Comparison of ENCODE assay signal across 12 mouse cellular contexts in the genomic region with DNA sequence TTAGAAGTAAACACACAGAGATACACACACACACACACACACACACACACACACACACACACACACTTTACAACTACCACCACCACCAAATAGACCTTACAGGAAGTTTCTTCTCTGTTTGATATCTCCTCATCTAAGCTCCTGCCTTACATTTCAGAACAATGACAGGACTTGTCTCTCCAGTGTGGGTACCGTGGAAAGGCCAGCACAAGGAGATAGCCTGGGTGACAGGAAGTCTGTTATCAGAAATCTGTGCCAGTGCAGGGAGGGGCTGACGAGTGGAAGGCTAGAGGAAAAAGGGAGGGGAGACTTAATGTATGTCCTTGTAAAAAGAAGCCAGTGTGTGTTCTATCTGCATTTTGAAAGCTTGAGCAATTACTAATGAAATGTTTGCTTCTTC.
A peak's percentile ranks its signal among the peaks of the same experiment; 100 is the strongest.
DNase-seq lines count a peak whose midpoint lies in the region; ATAC-seq and TF ChIP-seq lines count a peak whose summit lies in the region.
"Had no signal": no experiment of that assay in that cellular context is flagged by ENCODE, and none has a peak within 500 bp of the region (broad histone marks: within the 10 kb centered on the region; RNA-seq: fewer than 3 reads in every experiment).

No protein-coding gene starts in this region.

- H3K4me1 ChIP-seq in intestine, embryonic 14.5 days (replicated peaks; ENCODE audit: control insufficient read depth, insufficient read depth, low read length): 0 out of 2 replicates have a peak, but pooled peaks cover 7% of the 10 kb centered on the region
- H3K4me1 ChIP-seq in intestine, postnatal 0 days (replicated peaks; ENCODE audit: control insufficient read depth, insufficient read depth, low read length): 0 out of 2 replicates have a peak, but pooled peaks cover 2% of the 10 kb centered on the region
- H3K4me1 ChIP-seq in intestine, embryonic 16.5 days (ENCODE audit: control insufficient read depth, insufficient read depth, low read length): peaks cover 3% of the 10 kb centered on the region; the same call in 1 of the 2 replicates
- H3K4me1 ChIP-seq in midbrain, embryonic 14.5 days (ENCODE audit: control insufficient read depth, insufficient read depth, low read length): peaks cover 6% of the 10 kb centered on the region
- H3K4me1 ChIP-seq: heart, embryonic 10.5 days had no signal

- no peak overlapping the region for H3K4me3 ChIP-seq in intestine, embryonic 14.5 days (ENCODE audit: low read depth, low read length)
- no peak overlapping the region for H3K4me3 ChIP-seq in intestine, postnatal 0 days (ENCODE audit: low read depth, low read length)
- no peak overlapping the region for H3K4me3 ChIP-seq in intestine, embryonic 16.5 days (ENCODE audit: low read length)
- H3K4me3 ChIP-seq in midbrain, embryonic 14.5 days (replicated peaks; ENCODE audit: low read depth, low read length): no peak overlapping the region
- H3K4me3 ChIP-seq: erythroblast, embryonic 14.5 days; heart, embryonic 10.5 days had no signal

- no peak overlapping the region for H3K4me2 ChIP-seq in intestine, embryonic 14.5 days (ENCODE audit: low read length)
- H3K4me2 ChIP-seq in intestine, postnatal 0 days (replicated peaks; ENCODE audit: low read depth): no peak overlapping the region
- no peak overlapping the region for H3K4me2 ChIP-seq in intestine, embryonic 16.5 days (ENCODE audit: low read depth, low read length)
- no peak overlapping the region for H3K4me2 ChIP-seq in midbrain, embryonic 14.5 days (ENCODE audit: low read length)

- no peak overlapping the region for H3K9ac ChIP-seq in intestine, embryonic 14.5 days (ENCODE audit: low read length)
- H3K9ac ChIP-seq in intestine, postnatal 0 days (ENCODE audit: low read depth, low read length): no peak overlapping the region
- H3K9ac ChIP-seq in intestine, embryonic 16.5 days (ENCODE audit: low read depth, low read length): no peak overlapping the region
- no peak overlapping the region for H3K9ac ChIP-seq in midbrain, embryonic 14.5 days (replicated peaks; ENCODE audit: low read length)

- TF ChIP-seq CTCF in intestine, postnatal 0 days (IDR thresholded peaks at IDR 0.05; ENCODE audit: low read depth): no peak

- WGBS in intestine, embryonic 14.5 days: 26% methylated on average over 2 of the region's 2 CpGs
- WGBS in intestine, postnatal 0 days: 8% methylated on average over 2 of the region's 2 CpGs
- WGBS in intestine, embryonic 16.5 days: 29% methylated on average over 2 of the region's 2 CpGs
- 49% methylated on average over 2 of the region's 2 CpGs for WGBS in midbrain, embryonic 14.5 days

- H3K36me3 ChIP-seq in intestine, embryonic 14.5 days (ENCODE audit: control insufficient read depth, insufficient read depth, low read length): no peaks in the 10 kb centered on the region
- H3K36me3 ChIP-seq in intestine, postnatal 0 days (ENCODE audit: control insufficient read depth, insufficient read depth): no peaks in the 10 kb centered on the region
- no peaks in the 10 kb centered on the region for H3K36me3 ChIP-seq in intestine, embryonic 16.5 days (ENCODE audit: control insufficient read depth, insufficient read depth, low read length)
- H3K36me3 ChIP-seq in midbrain, embryonic 14.5 days (ENCODE audit: control insufficient read depth, insufficient read depth, low read length): no peaks in the 10 kb centered on the region
- H3K36me3 ChIP-seq: heart, embryonic 10.5 days had no signal

- no peaks in the 10 kb centered on the region for H3K27me3 ChIP-seq in intestine, embryonic 14.5 days (replicated peaks; ENCODE audit: control insufficient read depth, insufficient read depth, low read length)
- H3K27me3 ChIP-seq in intestine, postnatal 0 days (replicated peaks; ENCODE audit: control insufficient read depth, insufficient read depth, low read length): no peaks in the 10 kb centered on the region
- no peaks in the 10 kb centered on the region for H3K27me3 ChIP-seq in intestine, embryonic 16.5 days (replicated peaks; ENCODE audit: control insufficient read depth, insufficient read depth, low read length)
- H3K27me3 ChIP-seq in midbrain, embryonic 14.5 days (ENCODE audit: control insufficient read depth, insufficient read depth, low read length): no peaks in the 10 kb centered on the region

- no peaks in the 10 kb centered on the region for H3K9me3 ChIP-seq in intestine, embryonic 14.5 days (ENCODE audit: control insufficient read depth, low read length)
- no peaks in the 10 kb centered on the region for H3K9me3 ChIP-seq in intestine, postnatal 0 days (ENCODE audit: control insufficient read depth)
- no peaks in the 10 kb centered on the region for H3K9me3 ChIP-seq in intestine, embryonic 16.5 days (ENCODE audit: control insufficient read depth, low read length)
- H3K9me3 ChIP-seq in midbrain, embryonic 14.5 days (ENCODE audit: control insufficient read depth, low read length): no peaks in the 10 kb centered on the region
- H3K9me3 ChIP-seq: heart, embryonic 10.5 days had no signal

- 0 out of 2 replicates have a peak, but pooled peaks have one; percentile 29 for ATAC-seq in intestine, embryonic 14.5 days (replicated peaks; ENCODE audit: low FRiP score, low TSS enrichment, low read depth)
- no peak for ATAC-seq in intestine, postnatal 0 days
- ATAC-seq in intestine, embryonic 16.5 days: peak; percentile 52
- no peak for ATAC-seq in midbrain, embryonic 14.5 days (ENCODE audit: low FRiP score, low TSS enrichment)

- DNase-seq in intestine, embryonic 14.5 days (ENCODE audit: low spot score): no peak
- DNase-seq in CD4-positive, CD25-positive, alpha-beta regulatory T cell, adult 2 months (ENCODE audit: low read depth, low spot score): peak; percentile 41
- peak; percentile 32 for DNase-seq in cerebellum, adult 8-10 months
- DNase-seq in kidney, adult 8-10 months: no peak
- DNase-seq in midbrain, embryonic 14.5 days: no peak
- DNase-seq in layer of hippocampus, adult 18-20 months (ENCODE audit: low spot score in 2 of 2): no peak
- DNase-seq: adrenal gland, postnatal 25 days had no signal

- H3K27ac ChIP-seq in intestine, embryonic 14.5 days (ENCODE audit: low read depth): no peak overlapping the region
- no peak overlapping the region for H3K27ac ChIP-seq in intestine, postnatal 0 days (ENCODE audit: low read depth, low read length)
- H3K27ac ChIP-seq in intestine, embryonic 16.5 days (ENCODE audit: low read length): no peak overlapping the region
- H3K27ac ChIP-seq in midbrain, embryonic 14.5 days (replicated peaks; ENCODE audit: low read depth, low read length): no peak overlapping the region
- H3K27ac ChIP-seq: heart, embryonic 10.5 days; macrophage had no signal

Comparison
In these comparisons a context has a peak if more than half of its experiments do, and no peak if none do; other contexts are left out.
1. ATAC-seq: peak in intestine, embryonic 14.5 days (single experiment) and intestine, embryonic 16.5 days (single experiment); none in intestine, postnatal 0 days (single experiment) and midbrain, embryonic 14.5 days (single experiment).
2. DNase-seq: peak in CD4-positive, CD25-positive, alpha-beta regulatory T cell, adult 2 months (single experiment) and cerebellum, adult 8-10 months (single experiment); none in intestine, embryonic 14.5 days (single experiment), kidney, adult 8-10 months (0 of 2), midbrain, embryonic 14.5 days (single experiment) and layer of hippocampus, adult 18-20 months (0 of 2).